In the genomic region with DNA sequence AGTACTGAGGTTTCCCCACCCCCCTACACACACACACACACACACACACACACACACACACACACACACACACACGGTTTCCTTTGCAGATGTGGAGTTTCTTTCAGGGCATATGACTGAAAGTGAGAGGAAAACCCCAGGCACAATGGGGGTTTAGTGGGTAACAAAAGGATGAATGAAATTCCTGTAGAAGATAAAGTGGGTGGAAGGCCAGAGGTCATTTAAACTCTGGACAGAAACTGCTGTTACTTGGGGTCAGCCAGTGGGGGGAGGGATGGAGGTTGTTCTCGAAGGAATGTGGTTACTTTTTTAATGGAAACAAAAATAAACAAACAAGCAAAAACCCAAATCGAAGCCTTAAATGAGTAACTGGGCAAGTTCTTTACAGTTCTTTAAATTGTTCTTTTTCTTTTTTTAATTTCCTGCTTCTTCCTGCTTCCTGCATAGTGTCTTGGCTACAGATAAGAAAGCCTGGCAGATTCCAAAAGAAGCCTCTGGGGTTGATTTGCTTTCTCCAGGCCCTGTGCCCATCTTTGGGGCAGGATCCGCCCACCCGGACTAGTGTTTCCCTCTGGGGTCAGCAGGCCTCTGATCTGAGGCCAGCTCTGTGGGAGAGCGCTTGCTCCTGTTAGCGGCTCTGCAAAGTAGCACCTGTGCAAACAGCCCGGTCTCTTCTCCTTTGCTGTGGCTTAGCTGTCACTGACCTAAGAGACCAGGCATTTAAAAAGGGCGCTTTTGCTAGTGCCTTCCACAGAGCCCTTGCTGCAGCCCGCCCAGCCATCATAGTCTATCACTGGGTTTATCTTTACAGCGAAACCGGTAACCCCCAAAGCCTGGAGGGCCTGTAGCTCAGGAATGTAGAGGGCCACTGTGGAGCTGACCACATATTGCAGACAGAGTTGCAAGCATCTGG, we compare ENCODE assay signal across 9 mouse cellular contexts. TPM values are rescaled to one million over a fixed set of nuclear protein-coding genes. Genes with fewer than 3 reads are reported as not detected.
DNase-seq lines count a peak whose midpoint lies in the region; ATAC-seq lines count a peak whose summit lies in the region.
"Had no signal": no experiment of that assay in that cellular context is flagged by ENCODE, and none has a peak within 500 bp of the region (broad histone marks: within the 10 kb centered on the region; RNA-seq: fewer than 3 reads in every experiment).

No protein-coding gene starts in this region.

- intact Hi-C loops in left cerebral cortex, postnatal 4 days (cut with DNase I): no loop called here

- H3K4me2 ChIP-seq in hindbrain, embryonic 16.5 days (ENCODE audit: low read length): no peak overlapping the region
- H3K4me2 ChIP-seq in liver, embryonic 11.5 days: peak overlapping the region; percentile 8; the same call in 1 of the 2 replicates
- H3K4me2 ChIP-seq: neural tube, embryonic 13.5 days had no signal

- peaks cover 8% of the 10 kb centered on the region for H3K4me1 ChIP-seq in hindbrain, embryonic 16.5 days (ENCODE audit: control insufficient read depth, insufficient read depth, low read depth, low read length)
- H3K4me1 ChIP-seq in liver, embryonic 11.5 days (replicated peaks; ENCODE audit: control insufficient read depth, insufficient read depth, low read length): peaks cover 21% of the 10 kb centered on the region

- peak; percentile 19; the same call in 1 of the 2 replicates for ATAC-seq in hindbrain, embryonic 16.5 days
- peak; percentile 54 for ATAC-seq in liver, embryonic 11.5 days (replicated peaks; ENCODE audit: low FRiP score)
- no peak for ATAC-seq in cerebellum, adult (ENCODE audit: insufficient number of reproducible peaks, low FRiP score, low TSS enrichment)

- H3K36me3 ChIP-seq in hindbrain, embryonic 16.5 days (ENCODE audit: control insufficient read depth, insufficient read depth, low read length): no peaks in the 10 kb centered on the region
- no peaks in the 10 kb centered on the region for H3K36me3 ChIP-seq in liver, embryonic 11.5 days (ENCODE audit: control insufficient read depth, insufficient read depth, low read length)
- H3K36me3 ChIP-seq: neural tube, embryonic 13.5 days had no signal

- peak overlapping the region; percentile 11; the same call in 1 of the 2 replicates for H3K27ac ChIP-seq in hindbrain, embryonic 16.5 days (ENCODE audit: low read depth, low read length)
- peak overlapping the region; percentile 32 for H3K27ac ChIP-seq in liver, embryonic 11.5 days (ENCODE audit: low read depth, low read length)
- H3K27ac ChIP-seq: neural tube, embryonic 13.5 days had no signal

- H3K4me3 ChIP-seq in hindbrain, embryonic 16.5 days (ENCODE audit: low read length): no peak overlapping the region
- no peak overlapping the region for H3K4me3 ChIP-seq in liver, embryonic 11.5 days (ENCODE audit: low read depth, low read length)
- H3K4me3 ChIP-seq: neural tube, embryonic 13.5 days had no signal

- no peaks in the 10 kb centered on the region for H3K27me3 ChIP-seq in hindbrain, embryonic 16.5 days (replicated peaks; ENCODE audit: control insufficient read depth, insufficient read depth, low read length)
- no peaks in the 10 kb centered on the region for H3K27me3 ChIP-seq in liver, embryonic 11.5 days (replicated peaks; ENCODE audit: control insufficient read depth, insufficient read depth, low read length)
- H3K27me3 ChIP-seq: neural tube, embryonic 13.5 days had no signal

- H3K9ac ChIP-seq in hindbrain, embryonic 16.5 days (ENCODE audit: low read depth, low read length): no peak overlapping the region
- H3K9ac ChIP-seq in liver, embryonic 11.5 days (ENCODE audit: low read depth, low read length): no peak overlapping the region
- H3K9ac ChIP-seq: neural tube, embryonic 13.5 days had no signal

- peak; percentile 28 for DNase-seq in left cerebral cortex, postnatal 4 days
- DNase-seq in left cerebral cortex, adult 18-20 months (ENCODE audit: low spot score in 2 of 2): no peak
- DNase-seq in embryo, embryonic 11 days: peak; percentile 80
- DNase-seq in liver, embryonic 11.5 days (ENCODE audit: low spot score): no peak
- peak; percentile 43 for DNase-seq in retina, embryonic 14.5 days (ENCODE audit: low spot score)
- no peak for DNase-seq in urinary bladder, postnatal 4 days (ENCODE audit: low spot score in 2 of 2)

- no peaks in the 10 kb centered on the region for H3K9me3 ChIP-seq in hindbrain, embryonic 16.5 days (ENCODE audit: control insufficient read depth, low read length)
- H3K9me3 ChIP-seq in liver, embryonic 11.5 days (ENCODE audit: control insufficient read depth, low read length): no peaks in the 10 kb centered on the region
- H3K9me3 ChIP-seq: neural tube, embryonic 13.5 days had no signal

- WGBS in hindbrain, embryonic 16.5 days: 17% methylated on average over 12 of the region's 12 CpGs
- WGBS in liver, embryonic 11.5 days: 23% methylated on average over 12 of the region's 12 CpGs

RNA-seq across cellular contexts. Expression of a gene that starts 59.8 kb away (rescaled TPM):
- total RNA-seq in left cerebral cortex, postnatal 4 days (2021): 10 to 100 TPM; 40.2 to 47.3 TPM
- 10 to 100 TPM; 38.7 to 39.5 TPM for total RNA-seq in left cerebral cortex, adult 18-20 months (2021)
- polyA plus RNA-seq in hindbrain, embryonic 16.5 days (2015; fragmentation: Nextera tagmentation; extraction: Ambion mirVana): 23.3 and 28.2 TPM in 2 replicates
- 6.7 and 7.1 TPM in 2 replicates for polyA plus RNA-seq in liver, embryonic 11.5 days (2014; fragmentation: Nextera tagmentation; extraction: Ambion mirVana)

Comparison
In these comparisons a context has a peak if more than half of its experiments do, and no peak if none do; other contexts are left out.
1. DNase-seq: peak in left cerebral cortex, postnatal 4 days (single experiment), embryo, embryonic 11 days (single experiment) and retina, embryonic 14.5 days (single experiment); none in left cerebral cortex, adult 18-20 months (0 of 2), liver, embryonic 11.5 days (single experiment) and urinary bladder, postnatal 4 days (0 of 2).